19 mouse cellular contexts compared by ENCODE assay signal in genomic region chr7:133911881-133912280, GRCm38 (mm10).
A peak's percentile ranks its signal among the peaks of the same experiment; 100 is the strongest.
DNase-seq lines count a peak whose midpoint lies in the region; ATAC-seq lines count a peak whose summit lies in the region.
"Had no signal": no experiment of that assay in that cellular context is flagged by ENCODE, and none has a peak within 500 bp of the region (broad histone marks: within the 10 kb centered on the region; RNA-seq: fewer than 3 reads in every experiment).

No protein-coding gene starts in this region.

- ATAC-seq in activated CD4-positive, CD25-positive, alpha-beta regulatory T cell, adult 4 months = no peak
- ATAC-seq: forebrain, embryonic 16.5 days; hindbrain, embryonic 16.5 days; intestine, postnatal 0 days had no signal

- no peak overlapping the region for H3K4me3 ChIP-seq in embryonic facial prominence, embryonic 10.5 days
- H3K4me3 ChIP-seq: embryonic facial prominence, embryonic 13.5 days; heart, embryonic 15.5 days; limb, embryonic 13.5 days; liver, embryonic 13.5 days had no signal

- H3K4me1 ChIP-seq in embryonic facial prominence, embryonic 10.5 days = no peaks in the 10 kb centered on the region
- H3K4me1 ChIP-seq: embryonic facial prominence, embryonic 13.5 days; heart, embryonic 15.5 days; limb, embryonic 13.5 days; liver, embryonic 13.5 days had no signal

- no peaks in the 10 kb centered on the region for H3K27me3 ChIP-seq in embryonic facial prominence, embryonic 10.5 days (replicated peaks; ENCODE audit: low read depth, poor library complexity, severe bottlenecking)
- H3K27me3 ChIP-seq: embryonic facial prominence, embryonic 13.5 days; heart, embryonic 15.5 days; limb, embryonic 13.5 days; liver, embryonic 13.5 days had no signal

- WGBS in embryonic facial prominence, embryonic 10.5 days = 89% methylated on average over 3 of the region's 3 CpGs

- no peak overlapping the region for H3K27ac ChIP-seq in embryonic facial prominence, embryonic 10.5 days (replicated peaks)
- H3K27ac ChIP-seq: embryonic facial prominence, embryonic 13.5 days; heart, embryonic 15.5 days; limb, embryonic 13.5 days; liver, embryonic 13.5 days; stomach, postnatal 0 days had no signal

- peak; percentile 78 to 90 for DNase-seq in layer of hippocampus, adult 18-20 months (ENCODE audit: low spot score in 2 of 2)
- no peak for DNase-seq in layer of hippocampus, postnatal 25 days (ENCODE audit: extremely low spot score in 1 of 2, low spot score in 1 of 2)
- DNase-seq in frontal cortex, postnatal 36 days (ENCODE audit: low spot score in 2 of 2) = peak; percentile 40 to 74
- peak; percentile 69 to 70 for DNase-seq in layer of hippocampus, postnatal 36 days
- peak; percentile 39 to 80 for DNase-seq in right cerebral cortex, postnatal 10 days (ENCODE audit: low spot score in 2 of 2)
- no peak for DNase-seq in embryonic facial prominence, embryonic 10.5 days (ENCODE audit: low spot score)
- DNase-seq in ovary, postnatal 10 days (ENCODE audit: low spot score) = no peak
- DNase-seq: cerebellum, postnatal 10 days; gastrocnemius, postnatal 10 days; liver, embryonic 13.5 days; thymus, postnatal 25 days had no signal

- no peaks in the 10 kb centered on the region for H3K36me3 ChIP-seq in embryonic facial prominence, embryonic 10.5 days (replicated peaks)
- H3K36me3 ChIP-seq: embryonic facial prominence, embryonic 13.5 days; heart, embryonic 15.5 days; limb, embryonic 13.5 days; liver, embryonic 13.5 days had no signal

- H3K9me3 ChIP-seq in embryonic facial prominence, embryonic 10.5 days = no peaks in the 10 kb centered on the region
- H3K9me3 ChIP-seq: heart, embryonic 15.5 days; limb, embryonic 13.5 days; liver, embryonic 13.5 days had no signal

Comparison
In these comparisons a context has a peak if more than half of its experiments do, and no peak if none do; other contexts are left out.
1. DNase-seq: peak in layer of hippocampus, adult 18-20 months (2 of 2), frontal cortex, postnatal 36 days (2 of 2), layer of hippocampus, postnatal 36 days (2 of 2) and right cerebral cortex, postnatal 10 days (2 of 2); none in layer of hippocampus, postnatal 25 days (0 of 2), embryonic facial prominence, embryonic 10.5 days (single experiment) and ovary, postnatal 10 days (single experiment).